Mouse (Mus musculus) olfactory bulb, adult 2 months (tissue): ENCODE measurements around the gene Figla. TPM values are rescaled to one million over a fixed set of nuclear protein-coding genes. Genes with fewer than 3 reads are reported as not detected.
A peak's percentile ranks its signal among the peaks of the same experiment; 100 is the strongest.
"Not testable (repeated sequence)": the region's sequence is repeated elsewhere in the genome, so short reads cannot be mapped to it uniquely, and the experiment has no call there.

Experiments
- H3K27ac ChIP-seq: fragments of 200-500 bp; 2 replicates; pipeline ENCODE4 v1.5.1; 2012; ENCODE audit warnings: low read depth, low read length; ENCODE audit not compliant: insufficient read depth
- H3K4me1 ChIP-seq: fragments of 200-500 bp; 2 replicates; pipeline ENCODE4 v1.6.1; 2012; ENCODE audit warnings: low read length; ENCODE audit not compliant: control insufficient read depth, insufficient read depth
- H3K4me3 ChIP-seq: fragments of 200-500 bp; 2 replicates; pipeline ENCODE4 v1.5.1; 2012; ENCODE audit warnings: mild to moderate bottlenecking, low read depth, low read length, moderate library complexity; ENCODE audit not compliant: insufficient read depth
- CTCF ChIP-seq: fragments of 200-500 bp; IDR thresholded peaks from 2 replicates; pipeline ENCODE4 v1.5.1; 2012; ENCODE audit warnings: low read depth, mild to moderate bottlenecking, low read length, moderate library complexity; ENCODE audit not compliant: insufficient read depth
- POLR2A ChIP-seq: fragments of 200-500 bp; IDR thresholded peaks from 2 replicates; pipeline ENCODE4 v1.6.1; 2012; ENCODE audit warnings: mild to moderate bottlenecking, low read depth, low read length, moderate library complexity; ENCODE audit not compliant: insufficient read depth
- WGBS: fragments of 180-500 bp; shearing (Covaris S2); methylation state at CpG from one replicate; pipeline ENCODE4 v1.1.7; 2018; 5-methylcytosine and 5-hydroxymethylcytosine counted together
- polyA plus RNA-seq: library from polyadenylated mRNA; stranded (reverse); fragments of >200 nt; gene quantifications from 2 replicates; pipeline ENCODE4 v1.2.4, GENCODE M21; 2012; ENCODE audit warnings: low replicate concordance; ENCODE audit not compliant: missing spikeins, insufficient read depth, insufficient read length

The Figla gene
- polyA plus RNA-seq: not detected in 2 replicates

DNA sequence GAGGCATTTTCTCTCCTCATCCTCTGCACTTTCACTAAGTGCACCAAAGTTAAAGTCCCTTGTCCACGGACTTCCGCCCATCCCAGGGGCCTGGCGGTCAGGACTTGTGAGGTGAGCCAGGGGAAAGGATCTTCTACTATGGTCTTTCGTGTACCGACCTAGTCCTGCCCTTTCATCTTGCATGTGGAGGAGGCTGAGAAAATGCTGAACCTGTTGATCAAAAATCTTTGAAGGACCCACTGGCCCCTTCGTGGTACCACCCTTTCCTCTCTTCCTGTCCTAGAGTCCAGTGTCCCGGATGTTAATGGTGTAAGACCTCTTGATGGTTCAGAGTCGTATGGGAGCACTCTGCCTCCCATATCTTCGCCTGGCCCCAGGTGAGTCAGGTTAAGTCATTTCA lies at the start of gene Figla:
TSS of gene Figla (plus strand) at position 301 of the 400 bp plus-strand sequence.
- Histone ChIP-seq H3K27ac (no peak within 1 kb of the TSS), H3K4me3 (no peak within 1 kb of the TSS), H3K4me1 (no peaks in the 10 kb centered on the region)
- 93% methylated on average over 9 of the region's 9 CpGs for WGBS
- TF ChIP-seq POLR2A (no peak), CTCF (no peak)

DNA sequence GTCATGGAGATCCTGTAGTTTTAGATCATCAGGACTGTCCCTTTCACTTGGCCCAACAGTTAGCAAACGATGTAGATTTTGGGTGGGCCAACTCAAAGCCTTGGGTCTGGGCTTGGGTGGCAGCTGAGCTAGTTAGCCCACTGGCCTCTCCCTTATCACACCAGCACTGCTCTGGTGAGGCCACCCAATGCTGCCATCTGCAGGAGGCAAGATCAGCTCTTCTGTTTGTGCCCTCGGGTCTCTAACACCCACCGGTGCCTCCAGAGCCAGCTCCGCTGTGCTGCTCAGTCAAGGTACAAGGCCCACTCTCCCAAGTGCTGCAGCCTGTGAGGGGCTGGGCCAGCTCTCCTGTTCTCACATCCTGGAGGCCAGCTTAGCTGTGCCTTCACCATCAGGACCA lies 49.3 kb upstream of the Figla start:
- no peak overlapping the region for H3K4me3 ChIP-seq
- peaks cover 2% of the 10 kb centered on the region; the same call in 1 of the 2 replicates for H3K4me1 ChIP-seq
- no peak for TF ChIP-seq CTCF
- TF ChIP-seq POLR2A: no peak
- 87% methylated on average over 4 of the region's 4 CpGs for WGBS
- no peak overlapping the region for H3K27ac ChIP-seq

DNA sequence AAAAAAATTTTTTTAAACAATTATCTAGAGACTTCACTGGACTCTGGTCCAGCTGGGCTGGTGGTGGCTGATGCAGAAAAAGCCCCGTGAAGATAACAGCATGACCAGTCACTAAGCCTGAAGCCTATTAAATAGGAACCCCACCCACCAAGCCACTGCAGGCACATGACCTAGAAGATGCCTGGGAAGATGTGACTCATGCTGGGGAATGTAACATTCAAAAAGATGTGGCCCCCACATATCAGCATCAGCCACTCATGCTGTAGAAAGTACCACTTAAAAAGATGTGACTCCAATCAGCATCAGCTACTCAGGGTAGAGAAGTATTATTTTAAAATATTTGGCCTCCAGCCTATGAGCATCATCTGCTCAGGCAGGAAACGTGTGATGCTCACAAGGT lies 46.1 kb upstream of the Figla start:
- H3K27ac ChIP-seq: peak overlapping the region; percentile 43; the same call in 1 of the 2 replicates
- 37% methylated on average over 2 of the region's 2 CpGs for WGBS
- H3K4me3 ChIP-seq: no peak overlapping the region
- TF ChIP-seq POLR2A (no peak), CTCF (no peak)
- peaks cover 5% of the 10 kb centered on the region for H3K4me1 ChIP-seq

DNA sequence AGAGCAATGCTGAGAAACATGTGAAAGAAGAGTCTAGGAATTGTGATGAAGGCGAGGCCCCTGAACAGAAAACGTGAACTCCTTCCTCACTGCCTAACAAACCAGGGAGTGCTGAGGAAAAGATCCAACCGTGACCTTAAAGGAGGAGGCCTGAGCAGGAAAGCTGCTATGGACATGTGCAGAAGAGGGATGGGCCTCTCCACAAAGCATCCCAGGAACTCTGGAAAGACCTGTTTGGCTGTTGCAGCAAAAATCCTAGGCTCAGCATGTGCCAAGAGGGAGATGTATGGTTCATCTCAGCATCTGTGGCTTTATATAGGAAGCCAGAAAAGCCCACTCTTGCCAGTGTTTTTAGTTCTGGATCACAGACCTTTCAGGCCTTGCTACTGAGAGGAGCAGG lies 43.3 kb upstream of the Figla start:
- H3K4me3 ChIP-seq: no peak overlapping the region
- H3K27ac ChIP-seq: no peak overlapping the region
- 85% methylated on average over 3 of the region's 3 CpGs for whole genome bisulfite sequencing
- TF ChIP-seq CTCF (no peak), POLR2A (no peak)
- H3K4me1 ChIP-seq: peaks cover 5% of the 10 kb centered on the region

DNA sequence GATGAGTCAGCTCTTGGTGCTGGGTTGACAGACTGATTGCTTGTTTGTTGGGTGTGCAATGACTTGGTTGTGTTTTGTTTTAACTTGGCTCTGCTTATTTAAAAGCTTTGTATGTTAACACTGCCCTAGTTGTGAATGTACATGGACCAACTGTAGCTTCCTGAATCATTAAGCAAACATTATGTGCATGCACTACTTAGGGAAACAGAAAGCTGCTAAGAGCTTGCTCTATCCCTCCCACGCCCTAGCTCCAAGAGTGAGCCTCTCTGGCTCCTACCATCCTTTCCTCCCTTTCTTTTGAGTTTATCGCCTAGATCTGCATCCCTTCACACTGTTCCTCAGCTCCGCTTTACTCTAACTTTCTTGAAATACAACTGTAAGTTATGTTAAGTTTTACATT lies 42.6 kb upstream of the Figla start:
- TF ChIP-seq CTCF: no peak
- no peak for TF ChIP-seq POLR2A
- Histone ChIP-seq H3K4me3 (no peak overlapping the region), H3K4me1 (peaks cover 5% of the 10 kb centered on the region), H3K27ac (no peak overlapping the region)
- WGBS: 53% methylated on average over 3 of the region's 3 CpGs

DNA sequence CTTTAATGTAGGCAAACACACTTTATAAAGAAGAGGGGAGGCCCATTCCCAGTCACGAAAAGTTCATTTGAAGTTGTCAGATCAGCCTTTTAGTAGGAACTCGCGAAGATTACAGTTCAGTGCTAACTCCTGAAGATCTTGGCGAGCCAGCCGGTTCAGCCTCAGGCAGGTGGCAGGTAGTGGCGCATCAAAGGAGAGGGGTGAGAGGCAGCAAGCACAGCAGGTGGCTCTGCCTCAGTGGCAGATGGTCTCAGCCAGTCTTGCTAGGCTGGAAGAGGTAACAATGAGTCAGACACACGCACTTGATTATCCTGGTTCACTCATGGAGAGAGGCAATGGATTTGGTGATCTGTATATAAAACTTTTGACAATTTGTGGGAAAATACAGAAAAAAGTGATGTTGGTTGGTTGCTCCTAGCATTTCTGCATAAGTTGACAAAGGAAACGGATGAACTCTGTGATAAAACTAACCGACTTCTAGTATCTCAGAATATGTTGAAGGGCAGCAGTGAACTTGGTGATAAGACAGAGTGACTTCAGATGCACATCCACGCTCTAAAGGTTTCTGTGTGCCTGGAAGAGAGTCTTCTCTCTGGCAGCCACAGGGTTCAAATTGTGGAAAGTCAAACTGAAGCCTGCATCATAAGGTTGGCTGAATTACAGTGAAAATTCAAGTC lies 40.9 kb upstream of the Figla start:
- H3K4me3 ChIP-seq: no peak overlapping the region
- H3K27ac ChIP-seq: no peak overlapping the region
- H3K4me1 ChIP-seq: peaks cover 5% of the 10 kb centered on the region
- no peak for TF ChIP-seq POLR2A
- WGBS: 78% methylated on average over 10 of the region's 10 CpGs

DNA sequence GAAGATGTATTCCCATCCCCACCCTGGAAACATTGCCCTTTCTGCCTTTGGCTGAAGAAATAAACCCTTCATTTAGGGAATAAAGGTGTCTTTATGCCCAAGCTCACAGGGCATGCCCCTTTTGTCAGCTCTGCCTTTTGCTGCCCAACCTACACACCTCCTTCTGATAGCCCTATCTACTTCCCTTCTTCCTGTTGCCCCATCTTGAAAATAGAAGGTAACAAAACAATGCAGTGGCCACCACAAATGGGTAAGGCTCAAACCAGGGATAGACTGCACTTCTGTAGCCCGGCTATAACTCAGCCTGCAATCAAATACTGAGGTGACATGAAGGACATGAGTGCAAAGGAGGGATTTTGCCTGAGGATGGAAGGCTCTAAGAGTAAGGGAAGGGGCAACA lies 40.2 kb upstream of the Figla start:
- H3K27ac ChIP-seq: no peak overlapping the region

DNA sequence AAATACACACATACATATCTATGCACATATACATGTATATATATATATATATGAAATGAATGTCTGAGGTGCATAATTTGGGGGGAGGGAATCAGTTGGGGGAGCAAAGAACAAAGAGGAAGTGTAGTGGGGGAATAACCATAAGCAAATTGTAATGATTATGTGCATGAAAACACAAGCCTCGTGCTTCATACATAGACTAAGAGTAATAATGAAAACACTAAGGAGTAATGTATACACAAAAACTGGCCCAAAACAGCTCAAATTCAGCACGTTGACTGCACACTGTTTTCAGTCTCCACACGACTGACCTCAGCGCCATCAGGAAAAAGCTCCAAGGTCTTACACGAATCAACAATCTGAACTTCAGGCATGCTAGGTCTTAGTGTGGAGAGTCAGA lies 39.7 kb upstream of the Figla start:
- TF ChIP-seq POLR2A (no peak), CTCF (no peak)
- WGBS: 89% methylated on average over 5 of the region's 5 CpGs
- Histone ChIP-seq H3K27ac (no peak overlapping the region), H3K4me1 (peaks cover 3% of the 10 kb centered on the region), H3K4me3 (no peak overlapping the region)

More for the DNA sequence above, 40.2 kb upstream of the Figla start:
- peaks cover 3% of the 10 kb centered on the region for H3K4me1 ChIP-seq
- no peak overlapping the region for H3K4me3 ChIP-seq
- WGBS: 98% methylated on average over 1 of the region's 1 CpGs
- TF ChIP-seq CTCF (no peak), POLR2A (no peak)

DNA sequence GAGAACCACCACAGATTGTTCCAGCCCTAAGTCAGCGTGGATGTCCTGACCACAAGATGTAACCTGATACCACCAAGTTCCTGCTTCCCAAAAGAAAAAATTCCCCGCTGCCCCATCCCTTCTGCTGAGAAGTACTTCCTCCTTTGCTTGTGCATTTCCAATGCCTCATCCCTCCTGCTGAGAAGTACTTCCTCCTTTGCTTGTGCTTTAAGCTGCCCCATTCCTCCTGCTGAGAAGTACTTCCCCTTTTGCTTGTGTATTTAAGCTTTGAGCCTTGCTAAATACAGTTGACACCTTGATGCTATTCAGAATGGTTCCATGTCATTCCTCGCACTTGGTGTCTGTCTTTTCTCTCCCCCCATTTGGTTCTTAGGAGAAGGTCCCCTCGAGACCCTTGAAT lies 37.2 kb upstream of the Figla start:
- WGBS: 72% methylated on average over 4 of the region's 4 CpGs
- not testable (repeated sequence) for H3K4me1 ChIP-seq, H3K4me3 ChIP-seq, H3K27ac ChIP-seq

DNA sequence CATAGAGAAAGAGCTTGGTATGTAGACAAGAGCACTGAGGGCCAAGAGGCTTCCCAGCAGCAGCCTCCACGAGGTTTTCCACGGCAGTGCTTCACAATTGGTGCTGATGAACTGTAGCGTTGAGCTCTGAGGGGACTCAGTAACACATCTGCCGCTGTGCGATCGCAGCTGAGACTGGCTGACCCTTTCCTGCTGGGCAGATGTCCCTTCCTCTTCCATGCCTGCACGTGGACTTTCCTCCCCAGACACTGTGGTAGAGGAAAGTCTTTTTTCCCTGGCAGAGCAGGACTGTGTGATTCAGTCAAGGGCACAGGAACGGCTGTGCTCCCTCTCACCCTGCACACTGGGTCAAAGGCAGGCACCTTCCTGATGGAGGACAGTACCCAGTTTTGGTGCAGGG lies 31.6 kb upstream of the Figla start:
- no peak overlapping the region for H3K27ac ChIP-seq
- no peak for TF ChIP-seq POLR2A
- TF ChIP-seq CTCF: no peak
- no peaks in the 10 kb centered on the region for H3K4me1 ChIP-seq
- 79% methylated on average over 8 of the region's 8 CpGs for WGBS
- no peak overlapping the region for H3K4me3 ChIP-seq

DNA sequence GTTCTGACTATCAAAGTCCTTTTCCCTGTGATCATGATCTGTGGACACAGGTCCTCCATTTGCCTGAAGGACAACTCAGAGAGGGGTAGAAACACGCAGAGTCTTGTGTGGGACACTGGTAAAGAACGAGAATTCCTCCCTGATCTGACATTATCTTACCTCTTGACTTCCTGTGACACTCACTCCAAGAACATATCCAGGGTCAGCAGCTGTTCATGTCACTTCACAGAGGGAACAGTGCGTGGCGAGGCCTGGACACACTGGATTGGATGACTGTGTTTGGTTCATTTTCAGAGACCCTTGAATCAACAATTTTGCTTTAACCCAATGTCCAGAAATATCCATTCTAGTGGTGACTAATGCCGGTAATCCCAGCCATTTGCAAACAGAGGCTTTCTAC lies 26.4 kb upstream of the Figla start:
- H3K27ac ChIP-seq, H3K4me3 ChIP-seq, H3K4me1 ChIP-seq: not testable (repeated sequence)
- WGBS: 95% methylated on average over 5 of the region's 5 CpGs

DNA sequence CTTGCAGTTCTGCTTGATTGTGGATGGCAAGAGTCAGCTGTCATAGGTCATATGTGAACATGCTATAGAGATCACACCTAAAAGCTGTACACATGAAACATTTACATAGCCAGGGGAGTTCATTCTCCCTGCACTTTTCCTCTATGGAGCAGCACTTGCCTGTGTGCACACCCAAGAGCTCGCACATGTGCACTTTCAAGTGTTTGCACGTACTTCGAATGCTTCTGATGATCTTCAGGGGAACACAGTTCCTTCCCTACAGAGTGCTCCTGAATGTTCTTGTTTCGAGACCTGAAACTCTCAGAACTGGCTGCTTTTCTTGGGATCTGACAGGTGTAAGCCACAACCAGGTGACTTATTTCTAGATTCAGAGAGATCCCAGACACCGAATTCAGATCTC lies 25.2 kb upstream of the Figla start:
- H3K27ac ChIP-seq, H3K4me3 ChIP-seq, H3K4me1 ChIP-seq: not testable (repeated sequence)
- WGBS: 93% methylated on average over 5 of the region's 5 CpGs
